Mouse (Mus musculus) retina, adult 2 months (tissue): ENCODE measurements around the gene Nup153.

Experiments
- DNase-seq: peaks from one replicate; pipeline ENCODE4 v3.0.0-alpha.2; 2012; ENCODE audit warnings: low read depth, low spot score

Gene Nup153

DNA sequence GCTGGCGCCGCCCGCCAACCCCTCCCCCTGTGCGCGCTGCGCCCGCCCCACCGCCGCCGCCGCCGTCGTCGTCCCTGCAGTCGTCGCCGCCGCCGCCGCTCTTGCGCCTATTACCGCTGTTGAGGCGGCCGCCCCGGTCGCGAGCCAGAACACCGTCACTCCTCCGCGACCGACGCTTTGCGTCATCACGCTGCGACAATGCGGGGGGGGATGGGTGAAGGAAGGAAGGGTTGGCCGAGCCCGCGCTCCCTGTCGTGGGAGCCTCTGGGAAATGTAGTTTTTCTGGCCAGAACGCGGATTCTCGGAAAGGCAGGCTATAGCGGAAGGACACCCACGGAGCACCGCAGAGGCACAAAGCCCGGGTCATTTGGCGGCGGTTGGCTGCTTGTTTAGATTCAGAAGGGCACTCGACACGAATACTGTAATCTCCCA, at the start of gene Nup153:
Gene Nup153, minus strand, starts transcription at position 104 of the 432 bp plus-strand sequence.
- DNase-seq, result peak; percentile 99

DNA sequence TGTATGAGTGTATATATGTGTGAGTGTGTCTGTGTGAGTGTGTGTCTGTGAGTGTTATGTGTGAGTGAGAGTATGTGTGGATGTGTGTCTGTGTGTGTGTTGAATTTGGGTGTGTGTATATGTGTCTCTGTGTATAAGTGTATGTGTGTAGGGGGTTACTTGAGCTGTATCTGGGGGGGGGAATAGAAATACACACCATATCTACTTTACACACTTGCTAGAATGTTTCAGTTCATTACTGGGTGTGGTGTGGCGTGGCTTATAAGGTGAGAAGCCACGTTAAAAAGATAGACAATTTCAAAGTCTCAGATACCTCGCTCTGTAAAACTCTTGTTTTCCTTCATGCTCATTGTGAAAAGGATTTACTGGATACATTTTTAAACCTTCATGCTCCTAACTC, 49.7 kb upstream of the Nup153 start:
- no peak for DNase-seq

DNA sequence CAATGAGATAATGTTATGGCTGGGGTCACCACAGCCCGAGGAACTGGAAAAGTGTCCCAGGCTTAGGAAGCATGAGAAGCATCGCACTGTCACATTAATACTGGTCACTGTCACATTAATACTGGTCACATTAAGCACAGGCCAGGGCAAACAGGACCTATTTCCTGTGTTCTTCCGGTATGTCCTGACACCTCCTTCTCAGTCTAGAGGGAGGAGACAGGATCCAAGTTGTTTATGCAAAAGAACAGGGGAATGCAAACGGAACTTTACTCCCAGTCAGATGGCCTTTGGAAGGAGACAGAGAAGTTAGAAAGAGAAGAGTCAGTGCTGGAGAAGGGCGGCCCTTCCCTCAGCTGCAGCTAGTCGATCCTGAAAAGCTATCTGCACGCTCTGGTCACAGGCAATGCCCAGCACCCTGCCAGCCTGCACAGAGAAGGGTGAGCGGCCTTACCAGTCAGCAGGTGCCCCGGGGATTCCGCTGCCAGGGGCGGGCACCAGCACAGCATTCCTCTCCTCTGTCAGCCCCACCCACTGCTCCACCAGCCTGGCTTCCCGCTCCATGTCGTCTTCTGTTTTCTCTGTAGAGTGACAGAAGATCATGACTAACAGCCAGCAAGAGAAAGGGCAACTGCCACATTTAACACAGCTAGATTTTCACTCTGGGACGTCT, 49.0 kb upstream of the Nup153 start:
- DNase-seq, result no peak

DNA sequence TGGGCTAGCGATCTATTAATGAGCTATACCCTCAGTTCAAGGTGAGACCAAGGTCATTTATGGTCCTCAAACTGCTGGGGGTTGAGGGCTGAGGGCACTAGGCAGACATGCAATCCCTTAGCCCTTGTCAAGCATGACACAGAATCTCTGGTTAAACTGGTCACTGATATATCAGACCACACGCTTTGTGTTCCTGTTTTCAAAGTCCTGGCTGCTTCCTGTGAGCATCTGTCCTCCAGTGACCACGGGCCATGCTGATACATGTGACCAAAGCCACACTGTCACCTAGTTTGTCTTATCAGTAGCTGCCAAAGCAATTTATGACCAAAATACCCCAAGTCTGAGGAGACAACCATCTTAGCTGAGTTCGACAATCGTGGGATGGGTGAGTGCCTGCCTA, 47.3 kb upstream of the Nup153 start:
- DNase-seq, result no peak

DNA sequence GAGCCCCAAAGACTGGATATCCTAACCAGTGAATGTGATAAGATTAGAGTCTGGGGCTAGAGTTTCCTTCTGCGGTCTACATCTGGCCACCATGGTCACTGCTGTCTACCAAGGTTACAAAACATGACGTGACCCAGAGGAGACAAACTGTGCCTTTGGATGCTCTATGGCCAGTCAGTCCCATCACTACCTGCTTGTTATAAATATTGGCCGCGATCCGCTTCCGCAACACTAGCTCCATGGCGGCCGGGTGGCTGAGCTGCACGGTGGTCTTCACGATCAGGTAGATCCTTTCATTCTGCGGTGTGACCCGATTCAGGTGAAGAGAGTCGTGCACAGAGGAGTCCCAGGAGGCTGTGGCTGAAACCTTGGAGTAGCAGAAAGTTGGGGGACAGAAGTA, 44.8 kb upstream of the Nup153 start:
- DNase-seq, result no peak

DNA sequence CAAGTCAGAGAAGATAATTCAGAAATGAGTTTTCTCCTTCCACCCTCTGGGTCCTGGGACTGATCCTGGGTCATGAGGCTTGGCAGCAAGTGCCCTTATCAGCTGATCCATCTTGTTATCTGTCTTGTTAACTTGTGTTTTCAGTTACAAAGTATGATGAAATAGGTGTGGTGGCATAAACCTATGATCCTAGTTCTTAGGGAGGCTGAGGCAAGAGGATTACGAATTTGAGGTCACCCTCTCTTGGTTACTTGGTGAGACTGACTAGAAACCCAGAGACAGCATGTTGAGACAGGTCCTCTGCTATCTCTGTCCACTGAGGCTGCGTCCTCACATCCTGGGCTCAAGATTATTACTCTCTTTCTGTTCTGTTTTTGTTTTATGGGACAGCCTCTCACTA, 37.6 kb upstream of the Nup153 start:
- no peak for DNase-seq

DNA sequence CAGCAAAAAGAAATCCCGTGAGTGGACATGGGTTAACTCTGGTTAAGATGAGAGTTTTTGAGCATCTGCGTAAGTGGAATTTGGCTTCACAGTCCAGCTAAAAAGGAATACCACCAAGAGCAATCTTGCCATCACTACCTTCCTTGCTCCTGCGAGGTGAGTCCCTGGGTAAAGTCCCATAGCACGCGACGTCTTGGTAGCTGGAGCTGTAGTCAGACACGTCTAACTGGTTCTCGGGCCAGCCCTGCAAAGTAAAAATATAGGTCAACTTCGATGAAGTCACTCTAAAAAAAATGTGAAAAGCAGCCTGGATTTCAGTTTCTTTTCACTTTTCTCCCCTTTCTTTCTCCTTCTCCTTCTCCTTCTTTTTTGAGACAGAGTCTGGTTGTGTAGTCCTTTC, 35.5 kb upstream of the Nup153 start:
- no peak for DNase-seq

DNA sequence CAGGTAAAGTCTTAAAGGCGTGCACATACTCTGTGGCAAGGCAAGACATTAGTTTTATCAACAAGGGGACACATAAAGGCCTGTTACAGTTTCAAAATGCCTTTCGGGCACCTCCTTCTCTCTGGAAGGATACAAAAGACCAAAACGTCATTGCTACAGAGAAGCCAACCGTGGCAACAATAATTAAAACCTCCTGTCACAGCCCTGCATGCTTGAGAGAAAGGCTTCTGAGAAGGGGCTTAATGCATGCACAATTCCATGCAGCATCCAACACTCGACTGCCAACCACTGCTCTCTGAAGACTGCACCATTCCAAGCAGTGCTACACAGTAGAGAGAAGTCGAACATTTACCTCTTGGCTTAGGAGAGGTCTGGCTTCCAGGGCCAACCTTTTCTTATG, 33.2 kb upstream of the Nup153 start:
- no peak for DNase-seq

DNA sequence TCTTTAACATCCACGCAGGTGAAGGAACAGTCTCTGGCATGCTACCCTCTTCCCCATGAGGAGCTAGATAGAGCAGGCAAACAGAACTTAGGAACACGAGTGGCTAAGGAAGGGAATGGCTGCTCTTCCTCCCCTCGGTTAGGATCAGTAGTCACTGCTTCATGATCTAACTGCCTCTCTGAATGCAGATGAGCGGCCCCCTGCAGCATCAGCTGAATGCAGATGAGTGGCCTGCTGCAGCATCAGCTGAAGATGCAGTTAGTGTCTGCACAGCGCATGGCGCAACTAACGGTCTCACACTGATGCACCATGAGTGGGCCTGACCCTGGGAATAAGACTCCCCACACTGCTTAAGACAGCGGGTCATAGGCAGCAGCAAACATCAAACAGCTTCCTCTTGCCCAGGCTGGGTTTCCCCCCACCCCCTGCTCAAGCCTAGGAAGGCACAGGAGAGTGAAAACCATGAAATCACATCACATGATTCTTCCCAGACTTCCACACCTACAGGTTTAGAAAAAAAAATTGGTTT, 31.6 kb upstream of the Nup153 start:
- DNase-seq, result no peak

DNA sequence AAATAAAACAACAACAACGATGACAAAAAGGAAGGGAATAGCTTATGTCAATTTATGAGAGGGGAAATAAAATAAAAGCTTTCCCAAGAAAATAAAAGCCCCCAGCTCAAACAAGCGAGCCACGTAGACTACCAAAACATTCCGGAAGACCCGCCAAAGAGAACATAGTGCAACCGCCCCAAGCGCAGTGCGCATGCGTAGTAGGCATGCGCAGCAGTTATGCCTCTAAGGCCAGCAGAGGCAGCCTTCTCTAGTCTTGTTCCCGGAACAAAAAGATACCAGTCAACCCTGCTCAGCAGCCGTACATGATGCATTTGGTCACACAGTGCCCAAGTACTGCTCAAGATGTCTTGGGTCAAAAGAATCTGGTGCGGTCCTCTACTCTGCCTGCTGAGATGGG, 30.9 kb upstream of the Nup153 start:
- DNase-seq, result no peak

DNA sequence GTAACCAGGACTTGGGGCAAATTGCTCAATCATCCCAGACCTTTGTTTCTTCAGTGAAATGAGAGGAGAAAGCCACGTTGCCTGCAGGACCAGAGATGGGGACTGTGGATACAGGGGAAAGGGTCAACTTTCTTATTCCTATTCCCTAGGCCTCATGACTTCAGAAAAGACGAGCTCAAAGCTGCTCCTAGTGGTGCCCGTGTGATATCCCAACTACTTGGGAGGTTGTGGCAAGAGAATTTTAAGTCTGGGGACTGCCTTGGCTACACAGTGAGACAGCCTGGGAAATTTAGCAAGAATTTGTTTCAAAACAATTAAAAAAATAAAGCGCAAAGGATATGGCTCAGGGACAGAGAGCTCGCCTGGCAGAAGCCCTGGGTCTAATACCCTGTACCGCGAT, 30.2 kb upstream of the Nup153 start:
- no peak for DNase-seq

DNA sequence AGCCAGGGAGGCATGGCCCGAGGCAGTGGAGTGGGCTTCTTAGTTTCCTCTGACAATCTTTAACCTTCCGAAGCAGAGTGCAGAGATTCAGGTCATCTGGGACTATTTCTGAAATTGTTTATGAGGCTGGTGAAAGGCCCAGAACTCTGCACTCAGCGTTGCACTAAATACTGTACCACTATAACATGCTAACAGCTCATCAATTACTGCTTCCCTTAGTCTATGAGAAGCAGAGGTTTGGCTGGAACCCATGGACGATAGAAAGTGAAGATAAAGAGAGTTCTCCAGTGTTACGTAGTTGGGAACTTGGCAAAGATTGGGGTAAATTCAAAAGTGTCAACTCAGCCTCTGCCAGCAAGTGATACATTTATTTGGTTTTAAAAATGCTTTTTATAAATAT, 25.6 kb upstream of the Nup153 start:
- DNase-seq, result no peak

DNA sequence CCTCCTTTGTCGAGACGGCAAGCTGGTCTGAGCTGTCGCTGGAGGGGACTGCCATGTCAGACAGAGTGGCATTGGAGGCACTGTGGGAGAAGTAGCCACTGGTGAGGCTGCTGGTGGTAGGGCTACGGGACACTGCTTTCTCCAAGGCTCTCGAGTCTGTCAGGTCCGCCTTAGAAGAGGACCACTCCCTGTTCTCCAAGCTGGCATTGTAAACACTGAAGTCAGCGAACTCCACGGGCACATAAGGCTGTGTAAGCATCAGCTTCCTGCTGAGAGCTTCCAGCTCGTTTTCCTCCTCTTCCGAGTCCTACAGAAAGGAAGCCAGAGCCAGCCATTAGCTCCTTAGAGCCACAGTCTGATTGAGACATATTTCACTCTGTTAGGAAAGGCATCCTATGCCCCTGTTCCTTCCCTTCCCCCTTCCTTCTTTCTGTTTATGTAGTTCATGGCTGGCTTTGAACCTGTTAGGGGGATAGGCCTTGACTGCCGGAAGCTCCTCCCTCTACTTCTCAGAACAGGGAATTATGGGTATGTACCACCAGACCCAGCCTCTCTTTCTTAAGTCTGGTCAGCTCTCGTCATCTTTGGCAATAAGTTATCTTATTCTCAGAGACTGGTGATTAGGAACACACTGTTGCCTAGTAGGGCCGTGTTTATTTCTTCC, 25.0 kb upstream of the Nup153 start:
- no peak for DNase-seq

DNA sequence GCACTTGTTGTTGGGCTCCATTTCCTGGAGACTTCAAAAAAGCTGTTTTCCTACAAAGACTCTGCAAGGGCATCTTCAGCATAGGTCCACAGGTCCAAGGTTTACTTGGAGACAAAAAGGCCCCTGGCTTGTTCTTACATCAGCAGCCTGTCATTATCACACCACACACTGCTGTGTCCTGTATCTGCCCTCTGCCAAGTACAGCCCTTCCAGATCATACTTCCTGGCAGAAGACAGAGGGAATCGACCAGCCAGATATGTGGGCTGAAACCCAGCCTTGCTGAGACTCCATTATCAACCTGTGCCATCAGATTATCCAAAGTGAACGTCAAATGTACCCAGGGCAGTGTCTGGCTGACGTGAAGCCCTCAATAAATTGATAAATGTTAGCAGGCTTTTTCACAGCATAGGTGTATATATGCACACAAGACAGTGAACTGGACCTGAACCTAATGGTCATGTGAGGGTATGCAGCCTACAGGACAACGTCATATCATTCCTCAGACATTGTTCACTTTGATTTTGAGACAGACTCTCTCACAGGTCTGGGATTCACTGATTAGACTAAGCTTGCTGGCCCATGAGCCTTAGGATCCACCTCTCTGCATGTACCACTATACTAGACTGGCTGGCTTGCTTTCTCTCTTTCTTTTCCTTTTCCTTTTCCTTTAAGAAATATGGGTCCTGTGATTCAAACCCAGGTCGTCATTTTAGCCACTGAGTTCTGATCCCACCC, 20.6 kb upstream of the Nup153 start:
- no peak for DNase-seq

DNA sequence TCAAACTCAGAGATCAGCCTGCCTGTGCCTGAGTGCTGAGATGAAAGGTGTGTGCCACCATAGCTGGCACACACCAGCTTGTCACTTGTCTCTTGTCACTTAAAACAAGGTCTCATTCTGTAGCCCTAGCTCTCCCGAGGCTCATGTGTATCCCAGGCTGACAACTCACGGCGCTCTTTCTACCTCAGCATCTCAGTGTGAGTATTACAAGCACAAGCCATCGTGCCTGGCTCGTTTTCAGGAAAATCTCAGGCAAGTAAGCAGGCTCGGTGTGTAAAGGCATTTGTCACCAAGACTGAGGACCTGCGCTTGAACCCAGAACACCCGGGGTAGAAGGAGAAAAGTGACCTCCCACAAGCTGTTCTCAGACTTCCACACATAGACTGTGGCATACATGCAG, 16.1 kb upstream of the Nup153 start:
- DNase-seq, result no peak

DNA sequence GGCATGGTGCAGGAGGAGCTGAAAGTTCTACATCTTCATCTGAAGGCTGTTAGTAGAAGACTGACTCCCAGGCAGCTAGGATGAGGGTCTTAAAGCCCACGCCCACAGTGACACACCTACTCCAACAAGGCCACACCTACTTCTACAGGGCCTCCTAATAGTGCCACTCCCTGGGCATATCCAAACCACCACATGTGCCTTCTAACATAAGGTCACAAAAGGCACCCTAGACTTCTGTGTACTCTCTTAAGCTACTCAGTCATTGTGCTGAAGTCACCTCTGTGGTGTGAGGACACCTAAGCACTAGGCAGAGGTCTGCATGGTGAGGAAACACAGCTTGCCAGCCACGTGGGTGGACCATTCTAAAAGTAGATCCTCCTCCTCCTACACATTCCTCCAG, 14.6 kb upstream of the Nup153 start:
- no peak for DNase-seq

DNA sequence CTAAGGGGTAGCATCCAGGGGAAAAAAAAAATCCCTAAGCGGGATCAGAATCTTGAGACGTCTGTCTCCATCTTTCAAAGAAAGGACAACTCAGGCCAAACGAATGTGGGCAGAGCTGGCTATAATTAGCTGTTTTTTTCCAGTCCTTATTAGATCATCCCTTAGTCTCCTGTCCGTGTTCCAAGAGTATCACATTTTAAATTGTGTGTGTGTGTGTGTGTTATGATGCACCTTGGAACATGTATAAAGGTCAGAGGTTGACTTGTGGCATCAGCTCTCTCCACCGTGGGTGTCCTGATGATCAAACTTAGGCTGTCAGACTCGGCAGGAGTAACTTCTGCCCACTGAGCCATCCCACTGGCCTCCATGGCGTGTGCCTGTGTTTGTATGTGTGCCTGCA, 11.7 kb upstream of the Nup153 start:
- no peak for DNase-seq

DNA sequence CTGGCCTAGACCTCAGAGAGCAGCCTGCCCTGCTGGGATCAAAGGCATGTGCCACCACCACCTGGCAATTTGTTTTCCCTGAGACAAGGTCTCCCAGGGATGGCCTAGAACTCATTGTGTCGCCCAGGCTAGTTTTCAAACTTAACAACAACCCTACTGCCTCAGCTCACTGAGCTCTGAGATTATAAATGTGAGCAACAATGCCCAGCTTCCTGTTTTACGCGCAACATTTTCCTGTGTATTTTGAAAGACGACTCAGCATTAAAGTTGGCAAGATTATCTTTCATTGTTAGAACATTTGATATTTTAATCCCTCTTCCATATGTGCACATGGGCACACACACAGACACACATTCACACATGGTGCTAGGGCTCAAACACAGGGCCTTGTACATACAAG, 9.7 kb upstream of the Nup153 start:
- DNase-seq, result no peak

DNA sequence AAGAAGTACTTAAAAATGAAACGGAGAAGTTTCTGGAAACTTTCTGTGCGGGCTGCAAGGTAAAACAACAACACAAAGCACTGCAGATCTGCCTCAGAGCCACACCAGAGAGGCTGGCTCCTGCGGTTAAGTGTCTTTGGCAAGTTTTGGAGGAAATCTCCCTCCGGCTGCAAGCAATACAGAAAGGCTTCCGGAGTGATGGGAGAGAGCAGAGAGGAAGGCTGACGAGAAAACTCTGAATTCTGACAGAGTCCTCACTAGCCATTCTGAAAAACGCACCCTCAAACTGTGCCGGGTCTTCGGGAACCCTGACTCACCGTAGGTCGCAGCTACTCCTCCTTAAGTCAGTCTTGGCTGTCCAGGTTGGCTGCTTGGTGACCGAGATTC, 8.7 kb upstream of the Nup153 start:
- no peak for DNase-seq

DNA sequence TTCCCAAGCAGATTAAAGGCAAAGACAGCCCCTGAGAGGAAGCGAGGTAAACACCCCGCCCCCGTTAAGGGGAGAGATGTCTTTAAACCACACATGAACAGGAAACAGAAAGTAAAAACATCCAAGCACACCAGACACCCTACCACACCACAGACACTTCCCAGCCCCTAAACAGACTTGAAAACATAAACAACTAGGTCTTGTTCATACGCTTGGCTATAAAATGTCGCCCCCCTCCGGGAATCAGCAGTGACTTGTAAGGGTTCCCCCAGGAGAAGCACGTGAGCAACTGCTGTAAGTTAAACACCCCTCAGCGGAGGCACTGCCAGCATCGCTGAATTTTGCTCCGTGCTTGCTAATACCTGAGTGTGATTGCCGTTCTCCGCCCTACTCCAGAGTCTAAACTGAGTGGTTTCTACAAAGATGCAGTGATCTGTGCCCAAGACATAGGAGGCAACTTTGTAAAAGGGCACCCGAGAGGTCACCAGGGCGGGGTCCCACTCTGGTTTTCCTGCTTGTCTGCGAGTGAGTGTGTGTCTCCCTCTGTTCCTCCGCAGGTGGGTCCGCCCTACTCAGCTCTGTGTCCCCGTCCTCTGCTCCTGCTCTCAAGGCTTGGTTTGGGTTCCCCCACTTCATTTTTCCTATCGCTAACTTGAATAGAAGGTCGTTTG, 8.2 kb upstream of the Nup153 start:
- no peak for DNase-seq

DNA sequence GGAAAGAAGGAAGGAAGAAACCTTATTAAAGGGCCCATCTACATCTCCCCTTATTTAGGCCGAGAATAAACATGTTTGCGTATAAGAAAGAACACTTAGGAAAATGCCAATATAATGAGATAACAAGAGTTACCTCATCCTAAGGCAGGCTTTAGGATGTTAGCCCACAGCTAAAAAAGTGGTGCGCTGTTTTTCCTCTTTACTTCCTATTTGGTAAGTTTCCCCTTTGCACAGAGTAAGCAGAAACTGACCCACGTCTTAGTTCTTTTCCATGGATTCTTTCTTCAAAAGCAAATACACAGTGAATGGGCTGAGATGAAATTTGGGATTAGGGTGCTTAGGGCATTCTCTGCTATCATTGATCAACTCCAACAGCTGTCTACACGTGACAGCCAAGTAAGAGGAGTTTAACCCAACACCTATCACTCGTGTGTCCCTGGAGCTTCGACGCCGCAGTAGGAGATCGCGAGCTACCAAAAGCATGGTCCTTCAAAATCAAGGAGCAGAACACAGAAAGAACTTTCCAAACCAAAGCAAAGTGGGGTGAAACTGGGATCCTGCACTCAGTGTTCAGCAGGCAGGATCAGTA, 7.6 kb upstream of the Nup153 start:
- no peak for DNase-seq

DNA sequence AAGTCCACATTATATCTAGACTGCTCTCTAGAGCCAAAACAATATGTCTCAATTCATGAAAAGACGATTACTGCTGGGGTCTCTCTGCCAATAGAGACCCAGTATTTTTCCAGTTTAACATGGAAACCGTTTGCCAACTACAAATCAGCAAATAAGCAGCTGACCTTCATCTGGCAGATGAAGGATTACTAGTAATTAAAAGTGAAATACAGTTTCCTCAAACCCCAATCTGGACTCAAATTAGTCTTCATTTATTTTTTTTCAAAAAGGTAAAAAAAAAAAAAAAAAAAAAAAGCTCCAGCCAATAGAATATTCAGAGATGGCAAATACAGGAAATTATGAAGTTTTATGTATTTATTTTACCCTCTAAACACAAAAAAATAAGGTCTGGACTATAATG, 2.3 kb upstream of the Nup153 start:
- no peak for DNase-seq
